Mouse (Mus musculus) stomach, embryonic 16.5 days (tissue): Measurements from ENCODE around the gene Fam81b. TPM values are rescaled to one million over a fixed set of nuclear protein-coding genes. Genes with fewer than 3 reads are reported as not detected.

Experiments
- ATAC-seq: fragments of 200-750 bp; cut with Nextera tagmentation; 2 replicates; pipeline ENCODE4 v1.8.0; 2017; ENCODE audit warnings: moderate number of reproducible peaks, moderate TSS enrichment; ENCODE audit not compliant: insufficient read depth, low FRiP score
- H3K27ac ChIP-seq: fragments of 300-500 bp; sonication (generic); 2 replicates; pipeline ENCODE4 v1.5.1; 2014; ENCODE audit warnings: low read length
- H3K27me3 ChIP-seq: fragments of 300-500 bp; sonication (generic); 2 replicates; pipeline ENCODE4 v1.6.1; 2014; ENCODE audit warnings: low read length, control low read depth, mixed read lengths; ENCODE audit not compliant: control insufficient read depth, insufficient read depth
- H3K36me3 ChIP-seq: fragments of 300-500 bp; sonication (generic); 2 replicates; pipeline ENCODE4 v1.6.1; 2014; ENCODE audit warnings: low read length; ENCODE audit not compliant: control insufficient read depth, insufficient read depth
- H3K4me1 ChIP-seq: fragments of 300-500 bp; sonication (generic); 2 replicates; pipeline ENCODE4 v1.6.1; 2014; ENCODE audit warnings: low read length, control low read depth, mixed read lengths; ENCODE audit not compliant: control insufficient read depth, insufficient read depth
- H3K4me2 ChIP-seq: fragments of 300-500 bp; sonication (generic); 2 replicates; pipeline ENCODE4 v1.6.1; 2014; ENCODE audit warnings: low read depth, low read length, mixed read lengths
- H3K4me3 ChIP-seq: fragments of 300-500 bp; sonication (generic); replicated peaks from 2 replicates; pipeline ENCODE4 v1.5.1; 2014; ENCODE audit warnings: mild to moderate bottlenecking, low read length
- H3K9ac ChIP-seq: fragments of 300-500 bp; sonication (generic); 2 replicates; pipeline ENCODE4 v1.6.1; 2014; ENCODE audit warnings: low read length
- H3K9me3 ChIP-seq: fragments of 300-500 bp; sonication (generic); replicated peaks from 2 replicates; pipeline ENCODE4 v1.6.1; 2016; ENCODE audit warnings: low read length, control low read depth; ENCODE audit not compliant: control insufficient read depth
- WGBS: fragments of 180-500 bp; shearing (Covaris S2); extraction: QIAGEN DNeasy Blood & Tissue Kit; methylation state at CpG from one replicate; pipeline ENCODE4 v1.1.7; 2014; 5-methylcytosine and 5-hydroxymethylcytosine counted together
- polyA plus RNA-seq: library from polyadenylated mRNA; unstranded; fragments of >200 nt; fragmentation: Nextera tagmentation; extraction: Ambion mirVana; gene quantifications from 2 replicates; pipeline ENCODE4 v1.2.1, GENCODE M21; 2015

Gene Fam81b
- polyA plus RNA-seq, 1 experiment from 2014 or later, result not detected

GRCm38 (mm10) chr13:76302056-76302455 lies 2.8 kb downstream of the Fam81b start:
- Histone ChIP-seq H3K27me3 (no peaks in the 10 kb centered on the region), H3K27ac (no peak overlapping the region), H3K9me3 (no peaks in the 10 kb centered on the region), H3K4me3 (no peak overlapping the region), H3K36me3 (no peaks in the 10 kb centered on the region), H3K9ac (no peak overlapping the region), H3K4me2 (no peak overlapping the region), H3K4me1 (no peaks in the 10 kb centered on the region)
- 70% methylated on average over 2 of the region's 2 CpGs for WGBS
- ATAC-seq, result no peak

GRCm38 (mm10) chr13:76292050-76292449 lies 12.8 kb downstream of the Fam81b start:
- no peak for ATAC-seq
- WGBS, result 48% methylated on average over 4 of the region's 4 CpGs
- no peak overlapping the region for H3K9ac ChIP-seq

GRCm38 (mm10) chr13:76284597-76284996 lies 20.3 kb downstream of the Fam81b start:
- WGBS, result 85% methylated on average over 3 of the region's 3 CpGs
- Histone ChIP-seq H3K36me3 (no peaks in the 10 kb centered on the region), H3K9me3 (no peaks in the 10 kb centered on the region), H3K27me3 (no peaks in the 10 kb centered on the region), H3K4me3 (no peak overlapping the region), H3K4me2 (no peak overlapping the region), H3K9ac (no peak overlapping the region), H3K27ac (no peak overlapping the region), H3K4me1 (no peaks in the 10 kb centered on the region)
- no peak for ATAC-seq

More at GRCm38 (mm10) chr13:76292050-76292449, 12.8 kb downstream of the Fam81b start:
- no peak overlapping the region for H3K27ac ChIP-seq
- H3K4me3 ChIP-seq, result no peak overlapping the region
- H3K27me3 ChIP-seq, result no peaks in the 10 kb centered on the region
- H3K4me2 ChIP-seq, result no peak overlapping the region
- no peaks in the 10 kb centered on the region for H3K9me3 ChIP-seq
- H3K4me1 ChIP-seq, result no peaks in the 10 kb centered on the region
- H3K36me3 ChIP-seq, result no peaks in the 10 kb centered on the region

GRCm38 (mm10) chr13:76264361-76265026 lies 40.4 kb downstream of the Fam81b start:
- WGBS, result 74% methylated on average over 5 of the region's 5 CpGs
- Histone ChIP-seq H3K36me3 (no peaks in the 10 kb centered on the region), H3K4me1 (no peaks in the 10 kb centered on the region), H3K4me2 (no peak overlapping the region), H3K9ac (no peak overlapping the region), H3K27me3 (no peaks in the 10 kb centered on the region), H3K27ac (no peak overlapping the region), H3K9me3 (no peaks in the 10 kb centered on the region), H3K4me3 (no peak overlapping the region)
- no peak for ATAC-seq

- Histone ChIP-seq H3K27me3 (no peaks in the 10 kb centered on the region), H3K9ac (no peak overlapping the region), H3K4me1 (no peaks in the 10 kb centered on the region), H3K27ac (no peak overlapping the region), H3K4me3 (no peak overlapping the region), H3K9me3 (no peaks in the 10 kb centered on the region), H3K36me3 (no peaks in the 10 kb centered on the region), H3K4me2 (no peak overlapping the region)
- 50% methylated on average over 1 of the region's 1 CpGs for WGBS
- no peak for ATAC-seq
Observed at GRCm38 (mm10) chr13:76258766-76259165, 46.1 kb downstream of the Fam81b start.

- Histone ChIP-seq H3K4me3 (no peak overlapping the region), H3K4me1 (no peaks in the 10 kb centered on the region), H3K27ac (no peak overlapping the region), H3K4me2 (no peak overlapping the region), H3K36me3 (no peaks in the 10 kb centered on the region), H3K9ac (no peak overlapping the region), H3K9me3 (no peaks in the 10 kb centered on the region), H3K27me3 (no peaks in the 10 kb centered on the region)
- no peak for ATAC-seq
- 65% methylated on average over 3 of the region's 3 CpGs for WGBS
Observed at GRCm38 (mm10) chr13:76256350-76256749, 48.5 kb downstream of the Fam81b start.

GRCm38 (mm10) chr13:76250092-76250491 lies 54.8 kb downstream of the Fam81b start:
- Histone ChIP-seq H3K4me1 (no peaks in the 10 kb centered on the region), H3K4me3 (no peak overlapping the region), H3K27ac (no peak overlapping the region), H3K27me3 (no peaks in the 10 kb centered on the region), H3K9ac (no peak overlapping the region), H3K4me2 (no peak overlapping the region), H3K9me3 (no peaks in the 10 kb centered on the region), H3K36me3 (no peaks in the 10 kb centered on the region)
- no peak for ATAC-seq
- WGBS, result 64% methylated on average over 7 of the region's 7 CpGs

- H3K27me3 ChIP-seq, result no peaks in the 10 kb centered on the region
- no peak for ATAC-seq
- WGBS, result 65% methylated on average over 1 of the region's 1 CpGs
Observed at GRCm38 (mm10) chr13:76249066-76249465, 55.8 kb downstream of the Fam81b start.

GRCm38 (mm10) chr13:76215397-76215796 lies 89.5 kb downstream of the Fam81b start:
- ATAC-seq, result no peak
- Histone ChIP-seq H3K9ac (no peak overlapping the region), H3K4me3 (no peak overlapping the region), H3K27ac (no peak overlapping the region), H3K4me2 (no peak overlapping the region), H3K27me3 (no peaks in the 10 kb centered on the region), H3K36me3 (no peaks in the 10 kb centered on the region), H3K4me1 (no peaks in the 10 kb centered on the region), H3K9me3 (no peaks in the 10 kb centered on the region)
- WGBS, result 48% methylated on average over 2 of the region's 2 CpGs

More at GRCm38 (mm10) chr13:76249066-76249465, 55.8 kb downstream of the Fam81b start:
- H3K36me3 ChIP-seq, result no peaks in the 10 kb centered on the region
- no peak overlapping the region for H3K4me3 ChIP-seq
- no peak overlapping the region for H3K9ac ChIP-seq
- H3K4me2 ChIP-seq, result no peak overlapping the region
- H3K27ac ChIP-seq, result no peak overlapping the region
- no peaks in the 10 kb centered on the region for H3K9me3 ChIP-seq
- no peaks in the 10 kb centered on the region for H3K4me1 ChIP-seq
